Mouse (Mus musculus): Measurements from ENCODE around the gene Arl10.

- TF ChIP-seq FLI1 (IDR thresholded peaks at IDR 0.05; ENCODE audit: low read length) (no peak), GATA1 (IDR thresholded peaks at IDR 0.05; ENCODE audit: borderline replicate concordance, low read length) (no peak)
Observed at GRCm38 (mm10) chr13:54585831-54586230, 11.0 kb downstream of the Arl10 start.

Measured in megakaryocyte, embryonic 14.5 days (primary cell).